Mouse (Mus musculus) myocyte (in vitro differentiated cells): ENCODE measurements around the gene Bend4. TPM values are rescaled to one million over a fixed set of nuclear protein-coding genes. Genes with fewer than 3 reads are reported as not detected.

Experiments
- H3K27me3 ChIP-seq: one replicate; pipeline ENCODE4 v1.6.1; 2011; ENCODE audit not compliant: control insufficient read depth, insufficient read depth, insufficient read length
- H3K36me3 ChIP-seq: one replicate; pipeline ENCODE4 v1.6.1; 2011; ENCODE audit not compliant: control insufficient read depth, insufficient read depth
- H3K4me2 ChIP-seq: one replicate; pipeline ENCODE4 v1.6.1; 2011; ENCODE audit warnings: low read depth, control low read depth
- H3K4me3 ChIP-seq: one replicate; pipeline ENCODE4 v1.5.1; 2011; ENCODE audit warnings: mild to moderate bottlenecking, control low read depth, moderate library complexity
- H3K79me2 ChIP-seq: one replicate; pipeline ENCODE4 v1.6.1; 2011; ENCODE audit not compliant: control insufficient read depth, insufficient read depth
- H3ac ChIP-seq: one replicate; pipeline ENCODE4 v1.6.1; 2011; ENCODE audit not compliant: control insufficient read depth, insufficient read length
- CEBPB ChIP-seq: IDR thresholded peaks from 2 replicates; pipeline ENCODE4 v1.6.1; 2011; ENCODE audit warnings: mild to moderate bottlenecking, moderate library complexity; ENCODE audit not compliant: poor library complexity, insufficient read depth, severe bottlenecking
- E2F4 ChIP-seq: IDR thresholded peaks from one replicate; pipeline ENCODE4 v1.6.1; 2011; ENCODE audit warnings: mild to moderate bottlenecking, control low read depth, moderate library complexity; ENCODE audit not compliant: insufficient read depth
- MAX ChIP-seq: IDR thresholded peaks from one replicate; pipeline ENCODE4 v1.6.1; 2011; ENCODE audit warnings: low read depth, mild to moderate bottlenecking, control low read depth
- MYOD1 ChIP-seq, 3 experiments: IDR thresholded peaks; one replicate each; pipeline ENCODE4 v1.6.1; 2011; ENCODE audit warnings: control low read depth in 2 of 3, low read depth in 2 of 3, mild to moderate bottlenecking in 2 of 3, moderate library complexity in 1 of 3; ENCODE audit not compliant: insufficient read length in 2 of 3, control insufficient read depth in 1 of 3
- MYOG ChIP-seq, 3 experiments: IDR thresholded peaks; one replicate each; pipeline ENCODE4 v1.6.1; 2011; ENCODE audit warnings: control low read depth in 2 of 3, low read depth in 2 of 3, mild to moderate bottlenecking in 2 of 3; ENCODE audit not compliant: insufficient read length in 2 of 3, control insufficient read depth in 1 of 3, insufficient read depth in 1 of 3
- POLR2A ChIP-seq: IDR thresholded peaks from one replicate; pipeline ENCODE4 v1.6.1; 2011; ENCODE audit warnings: low read depth, mild to moderate bottlenecking, control low read depth, moderate library complexity; ENCODE audit not compliant: insufficient read length
- POLR2AphosphoS2 ChIP-seq: IDR thresholded peaks from one replicate; pipeline ENCODE4 v1.6.1; 2011; ENCODE audit warnings: low read depth, control low read depth; ENCODE audit not compliant: insufficient read length
- REST ChIP-seq: IDR thresholded peaks from one replicate; pipeline ENCODE4 v1.6.1; 2011; ENCODE audit warnings: mild to moderate bottlenecking, control low read depth, moderate library complexity; ENCODE audit not compliant: insufficient read depth, insufficient read length
- SRF ChIP-seq: IDR thresholded peaks from one replicate; pipeline ENCODE4 v1.6.1; 2011; ENCODE audit warnings: low read depth; ENCODE audit not compliant: control insufficient read depth, insufficient read length
- TCF12 ChIP-seq: IDR thresholded peaks from one replicate; pipeline ENCODE4 v1.6.1; 2011; ENCODE audit warnings: mild to moderate bottlenecking, control low read depth; ENCODE audit not compliant: poor library complexity, insufficient read depth, severe bottlenecking
- TCF3 ChIP-seq: IDR thresholded peaks from one replicate; pipeline ENCODE4 v1.6.1; 2011; ENCODE audit warnings: low read depth, control low read depth; ENCODE audit not compliant: insufficient read length
- USF1 ChIP-seq: IDR thresholded peaks from one replicate; pipeline ENCODE4 v1.6.1; 2011; ENCODE audit warnings: low read depth, mild to moderate bottlenecking, control low read depth, moderate library complexity
- polyA plus RNA-seq: library from polyadenylated mRNA; unstranded; fragments of >200 nt; fragmentation: generic; extraction: Trizol; gene quantifications from one replicate; pipeline ENCODE4 v1.2.1, GENCODE M21; 2012; ENCODE audit warnings: missing spikeins

Gene Bend4
- polyA plus RNA-seq, 1 experiment, result not detected

- Histone ChIP-seq H3K79me2 (no peaks in the 10 kb centered on the region), H3K27me3 (no peaks in the 10 kb centered on the region), H3K4me3 (no peak overlapping the region), H3K4me2 (no peak overlapping the region), H3K36me3 (no peaks in the 10 kb centered on the region), H3ac (no peak overlapping the region)
- no peak for TF ChIP-seq POLR2A
- TF ChIP-seq USF1, result no peak
- TF ChIP-seq MYOD1 (IDR thresholded peaks at IDR 0.05; ENCODE audit: control insufficient read depth in 1 of 3, insufficient read length in 2 of 3, low read depth in 2 of 3), result no peak
- TF ChIP-seq E2F4, result no peak
- no peak for TF ChIP-seq MYOG (IDR thresholded peaks at IDR 0.05; ENCODE audit: control insufficient read depth in 1 of 3, insufficient read depth in 1 of 3, insufficient read length in 2 of 3, low read depth in 2 of 3)
- no peak for TF ChIP-seq POLR2AphosphoS2
- no peak for TF ChIP-seq TCF12
- TF ChIP-seq REST, result no peak
- TF ChIP-seq SRF, result no peak
- no peak for TF ChIP-seq CEBPB
- TF ChIP-seq TCF3, result no peak
- TF ChIP-seq MAX, result no peak
Measured at GRCm38 (mm10) chr5:67464899-67465298, 36.8 kb upstream of the Bend4 start.

- Histone ChIP-seq H3K27me3 (no peaks in the 10 kb centered on the region), H3K36me3 (no peaks in the 10 kb centered on the region), H3K4me2 (no peak overlapping the region), H3ac (no peak overlapping the region), H3K4me3 (no peak overlapping the region), H3K79me2 (no peaks in the 10 kb centered on the region)
- TF ChIP-seq POLR2AphosphoS2 (no peak), USF1 (no peak), POLR2A (no peak), REST (no peak), TCF12 (no peak), E2F4 (no peak), CEBPB (no peak), MYOG (IDR thresholded peaks at IDR 0.05; ENCODE audit: control insufficient read depth in 1 of 3, insufficient read depth in 1 of 3, insufficient read length in 2 of 3, low read depth in 2 of 3) (no peak), MYOD1 (IDR thresholded peaks at IDR 0.05; ENCODE audit: control insufficient read depth in 1 of 3, insufficient read length in 2 of 3, low read depth in 2 of 3) (no peak), MAX (no peak), SRF (no peak), TCF3 (no peak)
Measured at GRCm38 (mm10) chr5:67463636-67464035, 35.5 kb upstream of the Bend4 start.

- Histone ChIP-seq H3K27me3 (no peaks in the 10 kb centered on the region), H3K36me3 (no peaks in the 10 kb centered on the region), H3ac (no peak overlapping the region), H3K4me2 (no peak overlapping the region), H3K4me3 (no peak overlapping the region), H3K79me2 (no peaks in the 10 kb centered on the region)
- TF ChIP-seq SRF (no peak), MYOG (IDR thresholded peaks at IDR 0.05; ENCODE audit: control insufficient read depth in 1 of 3, insufficient read depth in 1 of 3, insufficient read length in 2 of 3, low read depth in 2 of 3) (no peak), POLR2A (no peak), MYOD1 (IDR thresholded peaks at IDR 0.05; ENCODE audit: control insufficient read depth in 1 of 3, insufficient read length in 2 of 3, low read depth in 2 of 3) (no peak), TCF3 (no peak), E2F4 (no peak)
Measured at GRCm38 (mm10) chr5:67462331-67462730, 34.2 kb upstream of the Bend4 start.

- H3K4me3 ChIP-seq, result no peak overlapping the region
- no peaks in the 10 kb centered on the region for H3K79me2 ChIP-seq
- H3ac ChIP-seq, result no peak overlapping the region
Measured at GRCm38 (mm10) chr5:67456841-67457240, 28.7 kb upstream of the Bend4 start.

GRCm38 (mm10) chr5:67454282-67454681 lies 26.2 kb upstream of the Bend4 start:
- H3K27me3 ChIP-seq, result no peaks in the 10 kb centered on the region
- TF ChIP-seq E2F4, result no peak
- no peak for TF ChIP-seq MYOG (IDR thresholded peaks at IDR 0.05; ENCODE audit: control insufficient read depth in 1 of 3, insufficient read depth in 1 of 3, insufficient read length in 2 of 3, low read depth in 2 of 3)
- no peak for TF ChIP-seq POLR2A
- no peak for TF ChIP-seq MYOD1 (IDR thresholded peaks at IDR 0.05; ENCODE audit: control insufficient read depth in 1 of 3, insufficient read length in 2 of 3, low read depth in 2 of 3)
- no peak for TF ChIP-seq USF1
- TF ChIP-seq MAX, result no peak
- no peak for TF ChIP-seq POLR2AphosphoS2
- no peak for TF ChIP-seq TCF12
- TF ChIP-seq TCF3, result no peak
- no peak for TF ChIP-seq SRF
- no peak for TF ChIP-seq REST
- TF ChIP-seq CEBPB, result no peak
- no peaks in the 10 kb centered on the region for H3K36me3 ChIP-seq
- H3K79me2 ChIP-seq, result no peaks in the 10 kb centered on the region
- H3ac ChIP-seq, result no peak overlapping the region
- no peak overlapping the region for H3K4me2 ChIP-seq
- H3K4me3 ChIP-seq, result no peak overlapping the region

More at GRCm38 (mm10) chr5:67456841-67457240, 28.7 kb upstream of the Bend4 start:
- no peak overlapping the region for H3K4me2 ChIP-seq
- TF ChIP-seq E2F4 (no peak), MAX (no peak), TCF3 (no peak), CEBPB (no peak), POLR2AphosphoS2 (no peak), SRF (no peak), REST (no peak)
- no peaks in the 10 kb centered on the region for H3K36me3 ChIP-seq
- H3K27me3 ChIP-seq, result no peaks in the 10 kb centered on the region
